Mouse (Mus musculus) testis, adult 2 months (tissue): ENCODE results near the gene Tenm3. TPM values are rescaled to one million over a fixed set of nuclear protein-coding genes. Genes with fewer than 3 reads are reported as not detected.

Source experiments
- H3K27ac ChIP-seq: fragments of 200-500 bp; 2 replicates; pipeline ENCODE4 v1.5.1; 2012; ENCODE audit warnings: low read depth, low read length; ENCODE audit not compliant: control insufficient read depth, insufficient read depth
- H3K27me3 ChIP-seq: fragments of 200-500 bp; 2 replicates; pipeline ENCODE4 v1.6.1; 2012; ENCODE audit warnings: mild to moderate bottlenecking, low read length, moderate library complexity; ENCODE audit not compliant: control insufficient read depth, insufficient read depth
- H3K36me3 ChIP-seq: fragments of 200-500 bp; 2 replicates; pipeline ENCODE4 v1.6.1; 2012; ENCODE audit warnings: mild to moderate bottlenecking, low read length; ENCODE audit not compliant: control insufficient read depth, insufficient read depth
- H3K4me1 ChIP-seq: fragments of 200-500 bp; 2 replicates; pipeline ENCODE4 v1.6.1; 2012; ENCODE audit warnings: low read length; ENCODE audit not compliant: control insufficient read depth, insufficient read depth
- H3K4me3 ChIP-seq: fragments of 200-500 bp; 2 replicates; pipeline ENCODE4 v1.5.1; 2012; ENCODE audit warnings: low read depth, mild to moderate bottlenecking, low read length, moderate library complexity, mixed read lengths; ENCODE audit not compliant: control insufficient read depth
- CTCF ChIP-seq: fragments of 200-500 bp; IDR thresholded peaks from 2 replicates; pipeline ENCODE4 v1.5.1; 2012; ENCODE audit warnings: low read depth, mild to moderate bottlenecking, inconsistent platforms, low read length, moderate library complexity; ENCODE audit not compliant: control insufficient read depth, insufficient read depth, insufficient replicate concordance
- POLR2A ChIP-seq: fragments of 200-500 bp; IDR thresholded peaks from 2 replicates; pipeline ENCODE4 v1.6.1; 2012; ENCODE audit warnings: low read depth, mild to moderate bottlenecking, inconsistent platforms, low read length, moderate library complexity; ENCODE audit not compliant: control insufficient read depth
- polyA plus RNA-seq: library from polyadenylated mRNA; depleted of rRNA; stranded (reverse); fragments of >200 nt; gene quantifications from 2 replicates; pipeline ENCODE4 v1.2.3, GENCODE M21; 2012

The Tenm3 gene
- polyA plus RNA-seq, 1 experiment: 4.2 TPM

DNA sequence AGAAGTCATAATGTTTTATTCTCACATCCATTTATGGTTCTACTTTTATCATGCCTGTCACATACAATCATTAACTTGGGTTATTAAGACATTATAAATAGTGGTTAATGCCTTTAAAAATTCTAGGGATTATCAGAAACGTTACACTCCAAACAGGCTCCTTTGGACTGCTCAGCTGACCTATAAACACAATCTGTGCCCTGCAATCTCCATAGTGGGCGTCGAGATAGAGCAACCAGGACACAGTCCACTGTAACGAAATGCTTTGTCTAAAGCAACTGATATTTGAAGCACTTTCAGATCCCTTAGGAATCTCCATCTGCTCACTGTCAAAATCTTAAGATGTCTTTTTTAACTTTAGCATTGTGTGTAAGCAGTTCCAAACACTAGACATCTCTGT is 207.9 kb downstream of the Tenm3 start:
- no peak overlapping the region for H3K27ac ChIP-seq
- H3K4me3 ChIP-seq: no peak overlapping the region
- no peak for TF ChIP-seq POLR2A
- no peak for TF ChIP-seq CTCF
- no peaks in the 10 kb centered on the region for H3K4me1 ChIP-seq
- no peaks in the 10 kb centered on the region for H3K27me3 ChIP-seq
- H3K36me3 ChIP-seq: no peaks in the 10 kb centered on the region

- Histone ChIP-seq H3K27me3 (no peaks in the 10 kb centered on the region), H3K27ac (no peak overlapping the region), H3K4me3 (no peak overlapping the region), H3K4me1 (no peaks in the 10 kb centered on the region), H3K36me3 (no peaks in the 10 kb centered on the region)
- TF ChIP-seq POLR2A (no peak), CTCF (no peak)
Measured at GRCm38 (mm10) chr8:48633426-48633825, 210.3 kb downstream of the Tenm3 start.

DNA sequence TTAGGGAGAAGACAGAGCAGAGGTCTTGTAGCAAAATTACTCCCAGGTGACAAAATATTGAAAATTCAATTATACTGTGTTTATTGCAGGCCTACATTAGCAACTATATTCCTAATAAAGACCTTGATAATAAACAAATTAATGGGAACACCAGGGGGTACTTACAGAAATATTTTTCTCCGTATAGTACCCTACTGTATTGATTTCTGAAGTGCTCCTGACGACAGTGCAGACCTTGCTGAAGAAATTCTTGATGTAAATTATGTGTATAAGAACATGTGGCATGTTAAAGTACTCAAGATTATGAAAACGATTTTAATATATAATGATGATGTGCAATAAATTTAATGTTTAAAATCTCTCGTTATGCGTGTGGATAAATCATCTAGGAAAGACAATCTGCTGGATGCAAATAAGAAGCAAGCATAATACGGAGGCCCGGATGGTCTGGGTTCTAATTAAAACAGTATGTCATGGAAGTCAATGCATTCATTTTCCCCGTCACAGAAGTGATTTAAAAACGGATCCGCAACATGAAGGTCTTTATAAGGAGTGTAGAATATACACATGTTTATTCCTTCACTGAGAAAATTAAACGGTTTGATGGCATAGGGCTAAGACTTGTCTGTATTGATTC is 221.1 kb downstream of the Tenm3 start:
- Histone ChIP-seq H3K4me3 (no peak overlapping the region), H3K36me3 (no peaks in the 10 kb centered on the region), H3K4me1 (no peaks in the 10 kb centered on the region), H3K27me3 (no peaks in the 10 kb centered on the region), H3K27ac (no peak overlapping the region)
- TF ChIP-seq POLR2A (no peak), CTCF (no peak)

GRCm38 (mm10) chr8:48615088-48615487 is 228.7 kb downstream of the Tenm3 start:
- Histone ChIP-seq H3K4me1 (no peaks in the 10 kb centered on the region), H3K4me3 (no peak overlapping the region), H3K27me3 (no peaks in the 10 kb centered on the region), H3K27ac (no peak overlapping the region), H3K36me3 (no peaks in the 10 kb centered on the region)
- TF ChIP-seq POLR2A: no peak
- TF ChIP-seq CTCF: no peak

DNA sequence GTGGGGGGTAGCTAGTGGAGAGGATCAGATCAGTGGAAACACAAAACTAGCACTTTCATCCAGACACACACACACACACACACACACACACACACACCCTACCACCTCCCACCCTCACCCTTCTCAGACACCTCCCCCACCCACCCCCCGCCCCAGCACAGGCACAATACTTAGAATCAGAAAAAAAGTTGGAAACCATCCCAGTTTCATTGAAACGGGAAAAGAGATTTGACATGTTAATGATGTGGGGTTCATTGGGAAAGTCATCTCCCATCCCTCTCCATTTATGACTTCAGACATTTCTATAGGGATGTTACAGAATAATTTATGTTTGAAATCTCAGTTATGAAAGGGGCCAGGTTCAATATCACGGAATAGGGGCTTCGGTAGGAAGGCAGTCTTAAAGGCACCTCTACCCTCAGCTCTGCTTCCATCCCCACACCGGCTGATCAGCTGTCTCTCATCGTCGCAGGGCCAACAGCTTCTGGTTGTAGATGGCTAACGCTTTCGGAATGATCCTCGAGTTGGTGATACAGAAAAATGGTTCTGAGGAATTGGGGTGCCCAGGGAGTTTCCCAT is 231.7 kb downstream of the Tenm3 start:
- H3K4me3 ChIP-seq: no peak overlapping the region
- TF ChIP-seq POLR2A (no peak), CTCF (no peak)

DNA sequence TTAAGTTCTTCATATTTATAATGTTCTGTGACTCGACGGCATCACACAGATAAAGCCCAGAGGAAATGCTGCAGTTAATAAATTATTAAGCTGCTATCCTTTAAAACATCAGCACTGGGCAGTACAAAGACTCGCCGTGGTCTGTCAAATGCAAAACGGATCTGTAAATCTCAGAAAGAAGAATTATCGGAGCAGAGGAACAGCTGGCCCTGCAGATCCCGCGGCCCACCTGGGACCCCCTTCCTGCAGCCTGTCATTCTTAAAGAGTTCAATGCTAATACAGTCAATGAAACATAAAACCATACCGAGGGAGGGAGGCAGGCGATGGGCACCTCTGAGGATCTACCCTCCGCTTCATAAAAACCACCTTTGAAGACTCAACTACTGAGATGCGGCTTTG is 232.6 kb downstream of the Tenm3 start:
- H3K27me3 ChIP-seq: no peaks in the 10 kb centered on the region
- no peak overlapping the region for H3K4me3 ChIP-seq
- no peaks in the 10 kb centered on the region for H3K4me1 ChIP-seq
- H3K36me3 ChIP-seq: no peaks in the 10 kb centered on the region
- H3K27ac ChIP-seq: no peak overlapping the region
- TF ChIP-seq CTCF (no peak), POLR2A (no peak)

More for the DNA sequence above, 231.7 kb downstream of the Tenm3 start:
- no peak overlapping the region for H3K27ac ChIP-seq
- no peaks in the 10 kb centered on the region for H3K27me3 ChIP-seq
- H3K4me1 ChIP-seq: no peaks in the 10 kb centered on the region
- no peaks in the 10 kb centered on the region for H3K36me3 ChIP-seq

DNA sequence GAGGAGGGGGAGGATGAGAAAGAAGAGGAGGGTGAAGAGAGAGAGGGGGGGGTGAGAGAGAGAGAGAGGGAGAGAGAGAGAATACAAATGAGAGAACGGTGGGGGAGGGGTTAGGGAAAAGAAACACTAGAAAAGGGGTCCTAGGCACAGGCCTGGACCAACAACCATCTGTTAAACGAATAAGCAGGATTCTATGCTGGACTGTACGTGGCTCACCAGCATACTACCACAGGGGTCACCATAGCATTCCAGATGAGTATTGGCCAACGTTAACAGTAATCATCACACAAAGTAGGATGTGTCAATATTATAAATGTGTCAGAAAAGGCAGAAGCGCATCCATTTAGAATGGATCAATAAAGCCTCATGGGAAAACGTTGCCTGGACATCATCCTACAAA is 233.4 kb downstream of the Tenm3 start:
- no peaks in the 10 kb centered on the region for H3K36me3 ChIP-seq
- no peak overlapping the region for H3K27ac ChIP-seq
- no peaks in the 10 kb centered on the region for H3K27me3 ChIP-seq
- no peak overlapping the region for H3K4me3 ChIP-seq
- H3K4me1 ChIP-seq: no peaks in the 10 kb centered on the region
- TF ChIP-seq CTCF: no peak
- TF ChIP-seq POLR2A: no peak

DNA sequence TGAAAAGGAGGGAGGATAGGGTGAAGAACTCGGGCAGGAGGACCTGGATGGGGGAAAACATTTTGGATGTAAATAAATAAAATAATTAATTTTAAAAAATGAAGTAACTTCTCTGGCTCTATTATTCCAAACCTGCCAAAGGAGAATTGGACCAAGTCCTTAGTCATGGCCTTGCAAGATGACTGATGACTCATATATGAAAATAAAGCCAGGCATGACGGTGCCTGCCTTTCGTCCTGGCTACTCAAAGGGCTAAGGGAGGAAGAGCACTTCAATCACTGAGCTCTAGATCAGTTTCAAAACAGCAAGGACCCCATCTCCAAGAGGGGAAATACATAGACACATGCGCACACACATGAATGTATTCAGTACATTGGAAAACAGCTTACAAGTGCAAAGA is 234.1 kb downstream of the Tenm3 start:
- Histone ChIP-seq H3K4me1 (no peaks in the 10 kb centered on the region), H3K27ac (no peak overlapping the region), H3K36me3 (no peaks in the 10 kb centered on the region), H3K4me3 (no peak overlapping the region), H3K27me3 (no peaks in the 10 kb centered on the region)
- TF ChIP-seq CTCF (no peak), POLR2A (no peak)
